Mouse (Mus musculus) lung, postnatal 0 days (tissue): Measurements from ENCODE around the gene Nmrk1. TPM values are rescaled to one million over a fixed set of nuclear protein-coding genes. Genes with fewer than 3 reads are reported as not detected.

ENCODE experiments used
- ATAC-seq: fragments of 200-750 bp; cut with Nextera tagmentation; 2 replicates; pipeline ENCODE4 v1.8.0; 2017; ENCODE audit warnings: moderate library complexity
- DNase-seq: peaks from one replicate; pipeline ENCODE4 v3.0.0-alpha.2; 2016; ENCODE audit warnings: low spot score
- H3K27ac ChIP-seq: fragments of 300-500 bp; sonication (generic); 2 replicates; pipeline ENCODE4 v1.5.1; 2014; ENCODE audit warnings: antibody characterized with exemption, mild to moderate bottlenecking, low read length, mixed read lengths
- H3K27me3 ChIP-seq: fragments of 300-500 bp; sonication (generic); replicated peaks from 2 replicates; pipeline ENCODE4 v1.6.1; 2014; ENCODE audit warnings: low read length, mixed read lengths; ENCODE audit not compliant: insufficient read depth
- H3K36me3 ChIP-seq: fragments of 300-500 bp; sonication (generic); 2 replicates; pipeline ENCODE4 v1.6.1; 2014; ENCODE audit warnings: low read length, mixed read lengths; ENCODE audit not compliant: insufficient read depth
- H3K4me1 ChIP-seq: fragments of 300-500 bp; sonication (generic); 2 replicates; pipeline ENCODE4 v1.6.1; 2014; ENCODE audit warnings: antibody characterized with exemption, low read depth, low read length, mixed read lengths; ENCODE audit not compliant: insufficient read depth
- H3K4me2 ChIP-seq: fragments of 300-500 bp; sonication (generic); replicated peaks from 2 replicates; pipeline ENCODE4 v1.6.1; 2014; ENCODE audit warnings: low read depth, mild to moderate bottlenecking, low read length, moderate library complexity, mixed read lengths
- H3K4me3 ChIP-seq: fragments of 300-500 bp; sonication (generic); 2 replicates; pipeline ENCODE4 v1.5.1; 2014; ENCODE audit warnings: low read depth, low read length
- H3K9ac ChIP-seq: fragments of 300-500 bp; sonication (generic); replicated peaks from 2 replicates; pipeline ENCODE4 v1.6.1; 2014; ENCODE audit warnings: low read depth, mild to moderate bottlenecking
- H3K9me3 ChIP-seq: fragments of 300-500 bp; sonication (generic); 2 replicates; pipeline ENCODE4 v1.6.1; 2016; ENCODE audit warnings: low read length, mixed read lengths
- CTCF ChIP-seq: IDR thresholded peaks from 2 replicates; pipeline ENCODE4 v1.5.1; 2016; ENCODE audit warnings: antibody characterized with exemption, mild to moderate bottlenecking
- EP300 ChIP-seq: IDR thresholded peaks from 2 replicates; pipeline ENCODE4 v1.6.1; 2016; ENCODE audit warnings: antibody characterized with exemption, mild to moderate bottlenecking, control low read depth
- WGBS: fragments of 180-500 bp; shearing (Covaris S2); extraction: QIAGEN DNeasy Blood & Tissue Kit; methylation state at CpG from one replicate; pipeline ENCODE4 v1.1.7; 2014; 5-methylcytosine and 5-hydroxymethylcytosine counted together
- polyA plus RNA-seq: library from polyadenylated mRNA; unstranded; fragments of >200 nt; fragmentation: Nextera tagmentation; extraction: Ambion mirVana; gene quantifications from 2 replicates; pipeline ENCODE4 v1.2.1, GENCODE M21; 2015

Nmrk1 gene
- polyA plus RNA-seq, 1 experiment from 2014 or later = 5.0 TPM

- no peaks in the 10 kb centered on the region for H3K9me3 ChIP-seq
- peak; percentile 16 for DNase-seq
- H3K27ac ChIP-seq = no peak overlapping the region
- WGBS = 73% methylated on average over 6 of the region's 6 CpGs
- H3K36me3 ChIP-seq = peaks cover 4% of the 10 kb centered on the region; the same call in 1 of the 2 replicates
- H3K27me3 ChIP-seq = no peaks in the 10 kb centered on the region
- no peak overlapping the region for H3K4me3 ChIP-seq
- TF ChIP-seq EP300 = no peak
- no peak for TF ChIP-seq CTCF
- no peak overlapping the region for H3K4me2 ChIP-seq
- H3K4me1 ChIP-seq = peaks cover 10% of the 10 kb centered on the region; the same call in 1 of the 2 replicates
- no peak overlapping the region for H3K9ac ChIP-seq
- ATAC-seq = peak; percentile 9; the same call in 1 of the 2 replicates
These were observed 28.7 kb upstream of the Nmrk1 start for GRCm38 (mm10) chr19:18603011-18603410.

GRCm38 (mm10) chr19:18607907-18608306 lies 23.8 kb upstream of the Nmrk1 start:
- no peaks in the 10 kb centered on the region for H3K36me3 ChIP-seq
- no peak overlapping the region for H3K27ac ChIP-seq
- TF ChIP-seq CTCF (no peak), EP300 (no peak)
- ATAC-seq (no peak), DNase-seq (no peak)
- no peak overlapping the region for H3K4me2 ChIP-seq
- 52% methylated on average over 7 of the region's 7 CpGs for WGBS
- H3K4me3 ChIP-seq = no peak overlapping the region
- H3K4me1 ChIP-seq = peaks cover 15% of the 10 kb centered on the region; the same call in 1 of the 2 replicates
- no peaks in the 10 kb centered on the region for H3K27me3 ChIP-seq
- H3K9ac ChIP-seq = no peak overlapping the region
- no peaks in the 10 kb centered on the region for H3K9me3 ChIP-seq

- Histone ChIP-seq H3K9me3 (no peaks in the 10 kb centered on the region), H3K27me3 (no peaks in the 10 kb centered on the region), H3K36me3 (no peaks in the 10 kb centered on the region), H3K4me3 (no peak overlapping the region), H3K4me2 (no peak overlapping the region), H3K4me1 (peaks cover 9% of the 10 kb centered on the region; the same call in 1 of the 2 replicates), H3K9ac (no peak overlapping the region), H3K27ac (no peak overlapping the region; the same call in 1 of the 2 replicates)
- ATAC-seq (no peak), DNase-seq (no peak)
- WGBS = 43% methylated on average over 6 of the region's 6 CpGs
- no peak for TF ChIP-seq CTCF
- TF ChIP-seq EP300 = no peak
These were observed 22.8 kb upstream of the Nmrk1 start for GRCm38 (mm10) chr19:18608975-18609374.

DNA sequence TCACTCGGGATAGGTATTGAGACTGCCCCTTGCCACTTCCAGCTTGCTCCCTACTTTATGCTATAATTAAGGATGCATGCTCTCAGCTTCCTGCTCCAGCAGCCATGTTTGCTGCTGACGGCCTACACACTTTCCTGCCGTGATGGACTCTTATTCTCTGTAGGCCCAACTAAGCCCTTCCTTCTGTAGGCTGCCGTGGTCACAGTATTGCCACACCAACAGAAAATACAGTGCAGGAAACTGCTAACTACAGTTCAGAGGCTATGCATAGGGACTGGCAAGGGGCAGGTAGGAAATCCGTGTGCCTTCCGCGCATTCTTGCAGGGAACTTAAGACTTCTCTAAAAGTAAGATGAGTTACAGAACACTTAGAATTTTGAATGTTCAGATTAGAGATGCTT lies 17.4 kb upstream of the Nmrk1 start:
- Histone ChIP-seq H3K4me1 (peaks cover 17% of the 10 kb centered on the region; the same call in 1 of the 2 replicates), H3K27ac (no peak overlapping the region), H3K4me3 (no peak overlapping the region), H3K27me3 (no peaks in the 10 kb centered on the region), H3K36me3 (no peaks in the 10 kb centered on the region), H3K9ac (no peak overlapping the region), H3K9me3 (no peaks in the 10 kb centered on the region), H3K4me2 (no peak overlapping the region)
- ATAC-seq (no peak), DNase-seq (no peak)
- 77% methylated on average over 7 of the region's 7 CpGs for WGBS
- TF ChIP-seq CTCF = no peak
- TF ChIP-seq EP300 = no peak

DNA sequence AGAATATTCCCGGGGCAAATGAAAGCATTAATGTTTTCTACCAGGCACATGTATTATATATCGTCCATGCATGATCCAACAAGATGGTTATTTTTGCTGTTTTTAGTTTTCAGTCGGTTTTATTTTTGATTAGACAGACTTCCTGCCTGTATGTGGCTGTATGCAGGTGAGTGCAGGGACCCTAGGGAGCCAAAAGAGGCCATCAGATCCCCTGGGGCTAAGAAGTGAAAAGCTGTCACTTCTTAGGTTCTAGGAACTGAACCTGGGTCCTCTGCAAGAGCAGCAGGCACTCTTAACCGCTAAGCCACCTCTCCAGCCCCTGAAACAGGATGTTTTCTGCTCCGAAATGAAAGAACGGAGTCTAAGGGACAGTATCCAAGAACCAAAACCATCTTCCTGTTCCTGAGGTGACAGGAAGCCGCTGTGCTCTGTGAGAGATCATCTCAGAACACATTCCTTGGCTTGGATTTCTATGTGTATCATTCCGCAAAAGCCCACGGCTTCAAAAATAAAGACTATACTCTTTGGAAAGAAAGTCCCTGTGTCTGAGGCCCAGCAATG lies 16.0 kb upstream of the Nmrk1 start:
- TF ChIP-seq EP300 (no peak), CTCF (no peak)
- H3K27ac ChIP-seq = peak overlapping the region; percentile 66
- 55% methylated on average over 9 of the region's 9 CpGs for WGBS
- DNase-seq = peak; percentile 26
- H3K4me2 ChIP-seq = peak overlapping the region; percentile 32
- H3K27me3 ChIP-seq = no peaks in the 10 kb centered on the region
- H3K4me3 ChIP-seq = no peak overlapping the region
- ATAC-seq = no peak
- no peaks in the 10 kb centered on the region for H3K9me3 ChIP-seq
- H3K36me3 ChIP-seq = no peaks in the 10 kb centered on the region
- H3K9ac ChIP-seq = no peak overlapping the region
- H3K4me1 ChIP-seq = peaks cover 16% of the 10 kb centered on the region; the same call in 1 of the 2 replicates

GRCm38 (mm10) chr19:18617504-18617903 lies 14.2 kb upstream of the Nmrk1 start:
- ATAC-seq (no peak), DNase-seq (no peak)
- Histone ChIP-seq H3K4me3 (no peak overlapping the region), H3K4me1 (peaks cover 16% of the 10 kb centered on the region; the same call in 1 of the 2 replicates), H3K4me2 (no peak overlapping the region), H3K36me3 (no peaks in the 10 kb centered on the region), H3K9ac (no peak overlapping the region), H3K9me3 (no peaks in the 10 kb centered on the region), H3K27me3 (no peaks in the 10 kb centered on the region), H3K27ac (no peak overlapping the region)
- WGBS = 100% methylated on average over 1 of the region's 1 CpGs
- TF ChIP-seq CTCF = no peak
- no peak for TF ChIP-seq EP300

DNA sequence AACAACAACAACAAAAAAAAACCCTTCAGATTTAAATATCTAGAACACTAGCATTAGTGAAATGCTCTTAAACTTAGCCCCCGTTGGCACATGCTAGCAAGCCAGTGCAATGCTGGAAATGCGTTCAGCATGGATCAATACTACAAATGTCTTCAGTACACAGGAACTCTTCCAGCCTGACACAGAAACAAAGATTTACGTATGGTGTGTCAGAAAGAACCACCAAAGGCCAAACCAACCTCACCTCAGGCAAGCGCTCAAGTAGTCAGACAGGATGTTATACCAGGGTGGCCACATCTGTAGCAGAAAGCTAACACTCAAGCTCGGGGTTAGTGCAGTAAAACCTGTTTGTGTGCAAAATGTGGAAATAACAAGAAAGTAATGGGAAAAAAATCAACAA lies 12.7 kb upstream of the Nmrk1 start:
- Histone ChIP-seq H3K4me3 (no peak overlapping the region), H3K4me2 (no peak overlapping the region), H3K9me3 (no peaks in the 10 kb centered on the region), H3K4me1 (peaks cover 16% of the 10 kb centered on the region; the same call in 1 of the 2 replicates), H3K27me3 (no peaks in the 10 kb centered on the region), H3K9ac (no peak overlapping the region), H3K36me3 (no peaks in the 10 kb centered on the region), H3K27ac (no peak overlapping the region)
- DNase-seq (no peak), ATAC-seq (no peak)
- WGBS = 56% methylated on average over 5 of the region's 5 CpGs
- TF ChIP-seq CTCF (no peak), EP300 (no peak)
